Mouse (Mus musculus) heart, embryonic 14.5 days (tissue): Measurements from ENCODE around the gene Tank. TPM values are rescaled to one million over a fixed set of nuclear protein-coding genes. Genes with fewer than 3 reads are reported as not detected.
A peak's percentile ranks its signal among the peaks of the same experiment; 100 is the strongest.

Experiments used
- ATAC-seq: fragments of 200-750 bp; cut with Nextera tagmentation; 2 replicates; pipeline ENCODE4 v1.8.0; 2017; ENCODE audit warnings: low read depth, moderate TSS enrichment; ENCODE audit not compliant: insufficient number of reproducible peaks, insufficient read depth, low FRiP score
- H3K27ac ChIP-seq, 2 experiments: fragments of 200-500 bp in 1 of 2; fragments of 300-500 bp in 1 of 2; sonication (generic) in 1 of 2; replicated peaks in 1 of 2; 2 replicates each; pipeline ENCODE4 v1.5.1; 2012 to 2014; ENCODE audit warnings: low read depth in 2 of 2, low read length in 2 of 2, control low read depth in 1 of 2, mild to moderate bottlenecking in 1 of 2, mixed read lengths in 1 of 2; ENCODE audit not compliant: control insufficient read depth in 1 of 2, insufficient read depth in 1 of 2
- H3K27me3 ChIP-seq: fragments of 300-500 bp; sonication (generic); 2 replicates; pipeline ENCODE4 v1.6.1; 2014; ENCODE audit warnings: mild to moderate bottlenecking, low read length, control low read depth; ENCODE audit not compliant: control insufficient read depth, insufficient read depth
- H3K36me3 ChIP-seq: fragments of 300-500 bp; sonication (generic); 2 replicates; pipeline ENCODE4 v1.6.1; 2014; ENCODE audit warnings: mild to moderate bottlenecking, control low read depth, low read length, mixed read lengths; ENCODE audit not compliant: control insufficient read depth, insufficient read depth
- H3K4me1 ChIP-seq, 2 experiments: fragments of 200-500 bp in 1 of 2; fragments of 300-500 bp in 1 of 2; sonication (generic) in 1 of 2; 2 replicates each; pipeline ENCODE4 v1.6.1; 2012 to 2014; ENCODE audit warnings: low read length in 2 of 2, control low read depth in 1 of 2, mixed read lengths in 1 of 2; ENCODE audit not compliant: control insufficient read depth in 2 of 2, insufficient read depth in 2 of 2
- H3K4me2 ChIP-seq: fragments of 300-500 bp; sonication (generic); 2 replicates; pipeline ENCODE4 v1.6.1; 2014; ENCODE audit warnings: mild to moderate bottlenecking, low read length
- H3K4me3 ChIP-seq, 2 experiments: fragments of 200-500 bp in 1 of 2; fragments of 300-500 bp in 1 of 2; sonication (generic) in 1 of 2; 2 replicates each; pipeline ENCODE4 v1.5.1; 2012 to 2014; ENCODE audit warnings: low read length in 2 of 2, mild to moderate bottlenecking in 2 of 2, control low read depth in 1 of 2, low read depth in 1 of 2, moderate library complexity in 1 of 2; ENCODE audit not compliant: control insufficient read depth in 1 of 2, insufficient read depth in 1 of 2
- H3K9ac ChIP-seq: fragments of 300-500 bp; sonication (generic); 2 replicates; pipeline ENCODE4 v1.6.1; 2014; ENCODE audit warnings: mild to moderate bottlenecking, low read length
- H3K9me3 ChIP-seq: fragments of 300-500 bp; sonication (generic); 2 replicates; pipeline ENCODE4 v1.6.1; 2016; ENCODE audit warnings: low read length, control low read depth; ENCODE audit not compliant: control insufficient read depth
- WGBS: fragments of 180-500 bp; shearing (Covaris S2); extraction: QIAGEN DNeasy Blood & Tissue Kit; methylation state at CpG from one replicate; pipeline ENCODE4 v1.1.7; 2014; 5-methylcytosine and 5-hydroxymethylcytosine counted together
- polyA plus RNA-seq: library from polyadenylated mRNA; unstranded; fragments of >200 nt; fragmentation: Nextera tagmentation; extraction: Ambion mirVana; gene quantifications from 2 replicates; pipeline ENCODE4 v1.2.1, GENCODE M21; 2014

Tank gene
- polyA plus RNA-seq, 1 experiment from 2014 or later = 26.3 TPM

DNA sequence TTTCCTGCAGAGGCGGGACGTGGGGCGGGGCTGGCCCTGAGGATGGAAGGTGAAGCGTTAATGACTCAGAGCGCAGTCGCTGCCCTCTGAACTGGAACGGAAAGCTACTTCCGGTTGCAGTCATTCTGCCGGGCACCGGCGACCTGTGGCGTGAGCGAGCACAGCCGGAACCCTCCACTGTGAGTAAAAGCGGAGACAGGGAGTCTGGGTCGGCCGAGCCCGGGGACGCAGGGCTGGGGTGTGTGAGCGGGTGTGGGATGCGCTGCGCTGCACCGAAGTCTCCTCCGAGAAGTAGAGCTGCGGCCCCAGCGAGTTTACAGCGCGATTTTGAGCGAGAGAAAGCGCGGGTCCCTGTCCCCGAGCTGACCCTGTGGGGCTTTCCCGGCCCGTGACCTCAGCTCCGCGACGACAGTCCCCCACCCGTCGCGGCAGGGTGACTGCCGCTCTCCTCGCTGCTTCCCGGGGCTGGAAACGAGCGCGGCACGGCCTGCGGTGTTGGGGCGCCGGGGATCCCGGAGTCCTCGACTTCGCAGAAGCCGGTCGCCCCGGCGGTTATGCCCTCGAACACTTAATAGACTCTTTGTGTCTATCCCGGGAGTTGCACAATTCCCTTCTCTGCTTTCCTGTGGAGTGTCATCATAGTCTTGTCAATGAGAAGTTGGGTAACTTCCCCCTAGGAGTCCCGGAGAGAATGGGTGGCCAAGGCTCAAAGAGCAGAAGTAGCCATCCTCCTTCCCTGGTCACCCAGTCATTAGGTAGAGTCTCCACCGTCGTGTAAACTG, 14.8 kb downstream of the Tank start:
- Histone ChIP-seq H3K36me3 (no peaks in the 10 kb centered on the region), H3K9me3 (no peaks in the 10 kb centered on the region), H3K27me3 (no peaks in the 10 kb centered on the region), H3K4me2 (peak overlapping the region; percentile 85), H3K27ac (peak overlapping the region; percentile 92), H3K4me1 (no peaks in the 10 kb centered on the region), H3K4me3 (peak overlapping the region; percentile 74 to 88), H3K9ac (peak overlapping the region; percentile 90)
- under 1% methylated on average over 62 of the region's 62 CpGs for WGBS
- peak; percentile 97 for ATAC-seq

DNA sequence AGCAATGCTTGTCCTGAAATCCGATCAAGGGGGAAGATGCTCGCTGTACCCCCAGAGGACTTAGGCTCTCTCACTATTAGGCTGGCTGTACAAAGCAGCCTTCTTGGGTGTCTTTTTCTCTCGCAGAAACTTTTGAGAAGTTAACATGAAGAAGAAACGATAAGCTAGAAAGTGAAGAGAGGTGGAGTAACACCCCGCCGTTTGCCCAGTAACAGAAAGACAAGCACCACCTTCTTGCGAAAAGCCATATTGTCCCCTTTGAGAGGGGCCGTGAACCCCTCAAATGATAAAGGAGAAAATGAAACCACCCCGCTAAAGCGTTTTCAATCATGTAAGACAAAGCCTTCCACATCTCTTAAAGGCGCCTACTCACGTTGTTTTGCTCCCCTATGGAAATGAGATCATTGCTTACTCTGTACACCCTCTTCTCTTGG, 15.5 kb downstream of the Tank start:
- 1% methylated on average over 12 of the region's 12 CpGs for WGBS
- no peak for ATAC-seq
- Histone ChIP-seq H3K4me2 (peak overlapping the region; percentile 85), H3K4me3 (peak overlapping the region; percentile 74 to 88), H3K27ac (peak overlapping the region; percentile 92), H3K9me3 (no peaks in the 10 kb centered on the region), H3K36me3 (no peaks in the 10 kb centered on the region), H3K27me3 (no peaks in the 10 kb centered on the region), H3K4me1 (no peaks in the 10 kb centered on the region), H3K9ac (peak overlapping the region; percentile 90)

DNA sequence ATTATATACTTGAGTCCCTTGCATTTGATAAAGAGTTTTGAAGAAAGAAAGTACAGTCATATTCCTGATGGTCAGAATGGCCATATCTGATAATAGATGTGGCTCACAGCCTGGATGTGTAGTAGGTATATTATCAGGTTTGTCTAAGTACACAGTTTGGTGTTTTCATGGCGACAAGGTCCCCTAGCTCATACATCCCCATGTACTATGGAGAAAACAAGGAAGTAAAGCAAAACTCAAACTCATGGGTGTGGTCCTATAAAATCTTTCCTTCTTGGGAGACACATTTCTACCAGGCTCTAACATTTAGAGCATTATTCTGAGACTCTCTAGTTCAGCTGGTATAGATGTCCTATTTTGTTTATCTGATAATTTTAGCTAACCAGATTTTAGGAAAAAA, 21.3 kb downstream of the Tank start:
- Histone ChIP-seq H3K27ac (no peak overlapping the region), H3K27me3 (no peaks in the 10 kb centered on the region), H3K4me2 (no peak overlapping the region), H3K9me3 (no peaks in the 10 kb centered on the region), H3K9ac (no peak overlapping the region), H3K4me3 (no peak overlapping the region), H3K36me3 (no peaks in the 10 kb centered on the region), H3K4me1 (no peaks in the 10 kb centered on the region)
- 89% methylated on average over 1 of the region's 1 CpGs for WGBS
- ATAC-seq = no peak

DNA sequence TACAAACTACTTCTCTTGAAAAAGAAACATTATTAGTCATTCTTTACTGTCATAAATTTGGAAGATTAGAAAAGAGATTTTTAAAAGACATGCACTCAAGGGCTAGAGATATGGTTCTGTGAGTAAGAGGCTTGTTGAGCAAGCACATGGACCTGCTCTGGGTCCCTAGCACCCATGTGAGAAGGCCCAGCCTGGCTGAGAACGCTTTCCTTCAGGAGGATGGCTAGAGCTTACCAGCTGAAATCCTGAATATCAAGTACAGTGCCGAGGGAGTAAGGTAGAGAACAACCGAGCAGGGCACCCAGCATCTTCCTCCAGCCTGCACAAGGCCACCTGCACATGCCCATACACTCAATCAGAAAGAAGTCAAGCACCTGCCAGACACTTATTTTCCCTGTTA, 25.1 kb downstream of the Tank start:
- WGBS = 75% methylated on average over 3 of the region's 3 CpGs
- Histone ChIP-seq H3K27me3 (no peaks in the 10 kb centered on the region), H3K9ac (no peak overlapping the region), H3K4me2 (no peak overlapping the region), H3K36me3 (no peaks in the 10 kb centered on the region), H3K4me1 (no peaks in the 10 kb centered on the region), H3K4me3 (no peak overlapping the region), H3K27ac (no peak overlapping the region), H3K9me3 (no peaks in the 10 kb centered on the region)
- no peak for ATAC-seq

DNA sequence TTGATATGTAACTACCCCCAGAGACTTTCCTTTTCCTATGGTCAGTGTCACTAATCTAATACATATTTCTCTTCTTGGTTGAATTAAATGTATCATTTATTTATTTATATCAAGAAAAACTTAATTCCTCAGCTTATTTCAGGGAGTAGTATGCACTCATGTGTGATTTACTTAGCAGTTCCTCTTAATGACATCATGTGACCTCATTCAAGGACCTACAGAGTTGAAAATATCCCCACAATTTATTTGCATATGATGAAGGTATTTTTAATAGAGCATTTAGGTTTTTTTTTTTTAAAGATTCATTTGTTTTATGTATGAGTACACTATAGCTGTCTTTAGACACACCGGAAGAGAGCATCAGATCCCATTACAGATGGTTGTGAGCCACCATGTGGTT, 28.6 kb downstream of the Tank start:
- Histone ChIP-seq H3K4me3 (no peak overlapping the region), H3K9me3 (no peaks in the 10 kb centered on the region), H3K4me1 (no peaks in the 10 kb centered on the region), H3K36me3 (no peaks in the 10 kb centered on the region), H3K27me3 (no peaks in the 10 kb centered on the region), H3K9ac (no peak overlapping the region), H3K4me2 (no peak overlapping the region), H3K27ac (no peak overlapping the region)
- ATAC-seq = no peak
- 97% methylated on average over 1 of the region's 1 CpGs for WGBS

DNA sequence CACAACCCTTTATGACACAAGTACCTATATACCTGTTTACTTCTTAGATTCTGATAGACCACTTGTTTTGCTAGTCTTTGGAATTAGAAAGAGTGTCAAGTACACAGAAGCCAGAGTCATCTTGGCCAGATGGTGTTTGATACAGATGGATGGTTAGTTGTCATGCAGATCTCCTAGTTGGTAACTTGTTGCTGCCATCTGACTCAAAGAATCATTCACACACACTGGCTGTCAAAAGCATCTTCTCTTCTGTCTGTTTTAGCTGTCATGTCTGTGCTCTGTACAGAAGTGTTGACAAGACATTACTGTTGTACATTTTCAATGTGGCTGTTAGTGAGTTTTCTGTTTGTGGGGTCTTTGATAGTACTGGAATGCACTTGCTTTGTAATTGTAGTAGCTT, 45.6 kb downstream of the Tank start:
- Histone ChIP-seq H3K27ac (no peak overlapping the region), H3K9me3 (peaks cover 11% of the 10 kb centered on the region; the same call in 1 of the 2 replicates), H3K4me3 (no peak overlapping the region), H3K27me3 (no peaks in the 10 kb centered on the region), H3K4me1 (no peaks in the 10 kb centered on the region), H3K36me3 (peaks cover 28% of the 10 kb centered on the region), H3K9ac (no peak overlapping the region), H3K4me2 (no peak overlapping the region)
- no peak for ATAC-seq

DNA sequence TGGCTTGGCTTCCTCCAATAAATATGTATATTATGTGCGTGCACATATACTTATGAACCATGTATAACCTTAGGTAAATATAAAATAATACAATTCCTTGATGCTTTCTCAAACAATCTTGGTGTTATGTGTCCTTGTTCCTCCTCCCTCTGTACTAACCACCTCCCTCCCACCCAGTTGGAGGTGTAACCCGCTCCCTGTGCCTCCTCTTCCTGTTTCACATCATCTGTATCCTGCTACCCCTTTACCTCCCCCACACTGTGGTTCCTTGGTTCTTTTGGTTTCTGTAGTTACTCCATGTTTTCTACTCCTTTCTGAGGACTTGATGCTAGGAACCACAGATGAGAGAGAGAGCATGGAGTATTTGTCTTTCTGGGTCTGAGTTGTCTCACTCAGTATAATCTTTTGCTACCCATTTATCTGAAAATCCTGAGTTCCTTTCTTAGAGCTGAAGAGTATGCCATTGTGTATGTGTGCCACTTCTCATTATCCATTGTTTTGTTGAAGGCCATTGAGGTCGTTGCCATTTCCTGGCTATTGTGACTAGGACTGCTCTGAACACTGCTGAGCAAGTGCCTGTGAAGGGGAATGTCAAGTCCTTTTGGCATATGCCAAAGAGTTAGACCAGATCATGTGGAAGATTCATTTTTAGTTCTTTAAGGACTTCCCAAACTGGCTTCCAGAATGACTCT, 52.6 kb downstream of the Tank start:
- H3K4me1 ChIP-seq = peaks cover 0 to 6% of the 10 kb centered on the region in 2 experiments; a peak in 1 of 4 replicates
- no peaks in the 10 kb centered on the region for H3K27me3 ChIP-seq
- 77% methylated on average over 3 of the region's 3 CpGs for WGBS
- no peak overlapping the region for H3K4me2 ChIP-seq
- H3K9ac ChIP-seq = no peak overlapping the region
- H3K27ac ChIP-seq = no peak overlapping the region
- ATAC-seq = no peak
- no peaks in the 10 kb centered on the region for H3K9me3 ChIP-seq
- H3K36me3 ChIP-seq = peaks cover 17% of the 10 kb centered on the region
- no peak overlapping the region for H3K4me3 ChIP-seq
